Mouse (Mus musculus): ENCODE results near the gene Fxn.
"Not testable (repeated sequence)": the region's sequence is repeated elsewhere in the genome, so short reads cannot be mapped to it uniquely, and the experiment has no call there.

The Fxn gene

DNA sequence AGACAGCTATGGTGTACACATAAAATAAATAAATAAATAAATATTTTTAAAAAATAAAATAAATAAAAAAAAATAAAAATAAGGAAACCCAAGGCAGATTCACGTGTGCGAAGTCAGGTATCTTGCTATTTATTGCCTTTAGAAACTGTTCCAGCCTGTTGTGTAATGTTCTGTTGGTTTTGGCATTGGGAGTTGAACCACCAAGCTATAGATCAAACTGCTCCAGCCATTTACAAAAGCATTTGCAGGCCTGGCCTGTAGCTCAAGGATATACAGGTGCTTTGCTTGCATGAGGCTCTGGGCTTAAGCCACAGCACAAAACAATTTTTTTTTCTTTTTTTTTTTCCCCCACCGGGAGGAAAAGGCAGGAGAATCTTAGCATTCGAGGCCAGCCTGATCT, 42.4 kb downstream of the Fxn start:
- DNase-seq: no peak

GRCm38 (mm10) chr19:24232356-24232755, 48.0 kb downstream of the Fxn start:
- DNase-seq: not testable (repeated sequence)

DNA sequence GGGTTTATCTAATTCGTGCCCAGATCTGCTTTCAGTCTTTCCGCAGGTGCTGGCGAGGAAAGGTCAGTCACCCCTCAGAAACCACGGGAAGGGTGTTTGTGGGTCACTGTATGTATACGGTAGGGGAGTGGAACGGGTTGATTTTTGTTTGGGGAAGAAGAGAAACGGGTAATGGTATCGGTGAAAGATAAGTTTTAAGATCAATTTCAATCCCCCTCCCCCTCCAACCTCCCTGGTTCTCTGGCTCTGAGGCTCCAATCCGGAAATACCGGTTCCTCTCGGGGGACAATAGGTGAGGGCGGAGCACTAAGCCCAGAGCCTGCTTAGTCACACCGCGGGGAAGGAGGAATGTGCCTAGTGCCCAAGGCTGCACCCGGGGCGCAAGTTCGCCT, 55.1 kb downstream of the Fxn start:
- DNase-seq: peak; percentile 83

DNA sequence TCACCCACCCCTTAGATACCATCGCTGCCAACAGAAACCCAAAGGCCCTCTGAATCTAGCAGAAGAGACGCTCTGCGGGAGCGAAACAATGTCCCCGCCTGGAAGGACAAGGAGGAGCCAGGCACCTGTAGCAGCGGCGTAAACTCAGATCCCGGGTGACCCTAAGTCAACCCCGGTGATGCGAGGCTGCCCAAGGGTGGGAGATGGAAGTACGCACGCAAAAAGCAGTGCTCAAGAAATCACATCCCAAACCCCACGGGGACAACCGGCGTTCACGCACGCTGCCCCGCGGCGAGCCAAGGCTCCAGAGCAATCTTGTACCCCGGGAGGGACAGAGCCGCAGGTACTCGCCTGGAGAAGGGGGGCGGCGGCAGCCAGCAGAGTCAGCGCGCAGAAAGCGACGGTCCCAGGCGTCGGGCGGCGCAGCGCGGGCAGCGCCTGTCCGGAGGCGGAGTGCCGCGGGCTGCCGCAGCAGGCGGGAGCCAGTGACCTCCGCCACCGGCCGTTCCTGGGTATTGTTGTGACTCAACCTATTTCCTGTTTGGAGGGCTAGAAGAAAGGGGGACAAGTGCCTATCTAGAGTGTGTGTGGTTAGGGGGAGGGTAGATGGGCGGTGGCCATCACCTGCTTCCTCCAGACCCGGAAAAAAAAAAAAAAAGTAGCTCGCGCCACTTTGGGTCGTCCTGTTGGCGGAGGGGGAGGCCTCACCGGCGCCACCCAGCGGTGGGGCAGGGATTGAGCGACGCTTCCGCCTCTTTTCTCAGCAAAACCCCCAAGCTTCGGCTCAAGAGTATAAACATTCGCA, 55.7 kb downstream of the Fxn start, which contains the start of gene Tjp2:
TSS of gene Tjp2 (minus strand) at position 531 of the 805 bp plus-strand sequence.
- DNase-seq: peak; percentile 80

GRCm38 (mm10) chr19:24223851-24224251, 56.6 kb downstream of the Fxn start:
- DNase-seq: peak; percentile 81

GRCm38 (mm10) chr19:24221455-24221854, 59.0 kb downstream of the Fxn start:
- DNase-seq: no peak

GRCm38 (mm10) chr19:24220795-24221445, 59.5 kb downstream of the Fxn start:
- DNase-seq: no peak

DNA sequence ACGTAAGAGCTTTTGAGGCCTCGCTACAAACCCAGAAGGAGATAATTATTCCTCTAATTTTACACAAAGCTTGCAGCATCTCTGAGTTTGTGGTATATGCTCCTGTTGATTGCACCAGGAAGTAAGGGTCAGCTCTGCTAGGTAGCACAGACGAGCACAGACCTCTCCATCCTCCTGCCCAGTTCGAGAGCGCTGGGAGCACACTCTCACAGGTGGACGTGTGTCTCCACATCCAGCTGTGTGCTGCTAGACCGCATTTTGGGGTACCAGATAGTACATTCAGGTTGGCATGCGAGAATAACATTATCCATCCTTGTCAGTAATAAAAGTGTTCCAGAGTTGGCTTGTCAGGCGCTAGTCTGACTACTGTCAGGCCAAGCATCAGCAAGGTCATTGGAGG, 61.4 kb downstream of the Fxn start:
- DNase-seq: no peak

DNA sequence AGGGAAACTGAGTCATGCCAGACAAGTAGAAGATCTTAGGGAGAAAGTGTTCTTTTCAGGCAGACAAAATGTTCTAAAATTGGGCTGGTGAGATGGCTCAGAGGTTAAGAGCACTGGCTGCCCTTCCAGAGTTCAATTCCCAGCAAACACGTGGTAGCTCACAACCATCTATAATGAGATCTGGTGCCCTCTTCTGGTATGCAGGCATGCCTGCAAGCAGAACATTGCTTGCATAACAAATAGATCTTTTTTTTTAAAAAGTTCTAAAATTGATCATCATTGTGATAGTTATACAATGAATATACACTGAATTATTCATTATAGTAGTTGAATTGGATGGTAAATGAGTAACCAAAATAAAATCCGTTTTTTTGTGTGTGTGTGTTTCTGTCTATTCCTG, 62.1 kb downstream of the Fxn start:
- no peak for DNase-seq

DNA sequence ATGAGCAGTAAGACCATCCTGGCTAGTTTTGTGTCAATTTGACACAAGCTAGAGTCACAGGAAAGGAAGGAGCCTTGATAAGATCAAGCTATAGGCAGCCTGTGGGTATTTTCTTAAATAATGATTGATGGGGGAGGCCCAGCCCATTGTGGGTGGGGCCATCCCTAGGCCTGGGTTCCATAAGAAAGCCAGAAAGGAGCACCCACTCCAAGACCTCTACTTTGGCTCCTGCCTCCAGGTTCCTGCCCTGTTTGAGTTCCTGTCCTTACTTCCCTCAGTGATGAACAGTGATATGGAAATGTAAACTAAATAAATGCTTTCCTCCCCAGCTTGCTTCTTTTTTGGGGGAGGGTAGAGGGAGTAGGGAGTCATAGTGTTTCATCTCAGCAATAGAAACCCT, 62.6 kb downstream of the Fxn start:
- no peak for DNase-seq

GRCm38 (mm10) chr19:24216771-24217170, 63.6 kb downstream of the Fxn start:
- no peak for DNase-seq

- DNase-seq: peak; percentile 61
Measured at GRCm38 (mm10) chr19:24214939-24215338, 65.5 kb downstream of the Fxn start.

GRCm38 (mm10) chr19:24213299-24213698, 67.1 kb downstream of the Fxn start:
- no peak for DNase-seq

GRCm38 (mm10) chr19:24212552-24213249, 67.7 kb downstream of the Fxn start:
- DNase-seq: no peak
